Mouse (Mus musculus): ENCODE data around the gene Arhgef7. TPM values are rescaled to one million over a fixed set of nuclear protein-coding genes. Genes with fewer than 3 reads are reported as not detected.

Arhgef7 gene
- polyA plus RNA-seq, 1 experiment from 2014 or later, result 67.2 TPM

- no peak overlapping the region for H3K4me3 ChIP-seq (ENCODE audit: low read depth, low read length)
- no peaks in the 10 kb centered on the region for H3K9me3 ChIP-seq (replicated peaks; ENCODE audit: control insufficient read depth, low read length, poor library complexity, severe bottlenecking)
- no peak overlapping the region for H3K27ac ChIP-seq (ENCODE audit: low read length)
- no peak for ATAC-seq
- H3K36me3 ChIP-seq (ENCODE audit: control insufficient read depth, insufficient read depth, low read length), result no peaks in the 10 kb centered on the region
- no peak overlapping the region for H3K9ac ChIP-seq (ENCODE audit: low read depth, low read length)
- WGBS, result 89% methylated on average over 7 of the region's 7 CpGs
- no peaks in the 10 kb centered on the region for H3K27me3 ChIP-seq (ENCODE audit: control insufficient read depth, insufficient read depth, low read depth, low read length)
- peaks cover 4% of the 10 kb centered on the region; the same call in 1 of the 2 replicates for H3K4me1 ChIP-seq (ENCODE audit: control insufficient read depth, insufficient read depth, low read length)
- H3K4me2 ChIP-seq (ENCODE audit: low read length), result no peak overlapping the region
Observed at GRCm38 (mm10) chr8:11697467-11697866, 30.1 kb upstream of the Arhgef7 start.

DNA sequence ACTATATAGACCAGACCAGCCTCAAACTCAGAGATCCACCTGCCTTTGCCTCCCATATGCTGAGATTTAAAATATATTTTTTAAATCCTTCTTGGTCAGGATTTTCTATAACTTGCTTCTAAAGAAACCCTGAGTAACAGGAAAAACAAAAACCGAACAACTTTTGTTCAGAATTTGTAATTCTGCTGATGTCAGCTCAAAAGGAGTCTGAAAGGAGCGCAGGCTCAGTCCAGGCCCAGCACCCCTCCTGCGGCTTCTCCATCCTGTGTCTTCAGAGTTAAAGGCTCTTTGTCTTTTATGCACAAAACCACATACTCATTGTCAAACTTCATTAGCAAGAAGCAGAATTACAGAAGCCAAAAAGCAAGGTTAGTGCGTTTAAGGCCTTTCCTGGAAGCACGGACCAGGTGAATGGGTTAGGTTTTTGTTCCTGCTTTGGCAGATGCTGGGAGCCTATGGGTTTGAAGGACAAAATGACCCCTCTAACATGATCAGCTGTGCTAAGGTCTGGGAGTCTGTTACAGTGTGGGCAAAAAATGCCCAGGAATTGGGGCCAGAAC, 28.0 kb upstream of the Arhgef7 start:
- 80% methylated on average over 5 of the region's 5 CpGs for WGBS
- ATAC-seq, result no peak
- H3K27me3 ChIP-seq (ENCODE audit: control insufficient read depth, insufficient read depth, low read depth, low read length), result no peaks in the 10 kb centered on the region
- H3K4me1 ChIP-seq (ENCODE audit: control insufficient read depth, insufficient read depth, low read length), result peaks cover 4% of the 10 kb centered on the region; the same call in 1 of the 2 replicates
- no peaks in the 10 kb centered on the region for H3K9me3 ChIP-seq (replicated peaks; ENCODE audit: control insufficient read depth, low read length, poor library complexity, severe bottlenecking)
- H3K9ac ChIP-seq (ENCODE audit: low read depth, low read length), result no peak overlapping the region
- no peak overlapping the region for H3K4me3 ChIP-seq (ENCODE audit: low read depth, low read length)
- no peak overlapping the region for H3K27ac ChIP-seq (ENCODE audit: low read length)
- H3K36me3 ChIP-seq (ENCODE audit: control insufficient read depth, insufficient read depth, low read length), result no peaks in the 10 kb centered on the region
- H3K4me2 ChIP-seq (ENCODE audit: low read length), result no peak overlapping the region

GRCm38 (mm10) chr8:11700060-11701032, 27.2 kb upstream of the Arhgef7 start:
- Histone ChIP-seq H3K9ac (ENCODE audit: low read depth, low read length) (peak overlapping the region; percentile 52; the same call in 1 of the 2 replicates), H3K27ac (ENCODE audit: low read length) (no peak overlapping the region), H3K4me1 (ENCODE audit: control insufficient read depth, insufficient read depth, low read length) (peaks cover 4% of the 10 kb centered on the region; the same call in 1 of the 2 replicates), H3K27me3 (ENCODE audit: control insufficient read depth, insufficient read depth, low read depth, low read length) (no peaks in the 10 kb centered on the region), H3K4me2 (ENCODE audit: low read length) (peak overlapping the region; percentile 54), H3K9me3 (replicated peaks; ENCODE audit: control insufficient read depth, low read length, poor library complexity, severe bottlenecking) (no peaks in the 10 kb centered on the region), H3K36me3 (ENCODE audit: control insufficient read depth, insufficient read depth, low read length) (no peaks in the 10 kb centered on the region), H3K4me3 (ENCODE audit: low read depth, low read length) (peak overlapping the region; percentile 27)
- WGBS, result 35% methylated on average over 26 of the region's 26 CpGs
- ATAC-seq, result peak; percentile 91

GRCm38 (mm10) chr8:11701033-11701362, 26.5 kb upstream of the Arhgef7 start, which contains the start of gene 1700016D06Rik:
Gene 1700016D06Rik, minus strand, starts transcription at chr8:11701063.
- Histone ChIP-seq H3K27me3 (ENCODE audit: control insufficient read depth, insufficient read depth, low read depth, low read length) (no peaks in the 10 kb centered on the region), H3K36me3 (ENCODE audit: control insufficient read depth, insufficient read depth, low read length) (no peaks in the 10 kb centered on the region), H3K27ac (ENCODE audit: low read length) (no peak within 1 kb of the TSS), H3K9me3 (replicated peaks; ENCODE audit: control insufficient read depth, low read length, poor library complexity, severe bottlenecking) (no peaks in the 10 kb centered on the region), H3K4me2 (ENCODE audit: low read length) (peak within 1 kb of the TSS; percentile 54), H3K4me1 (ENCODE audit: control insufficient read depth, insufficient read depth, low read length) (peaks cover 4% of the 10 kb centered on the region; the same call in 1 of the 2 replicates), H3K9ac (ENCODE audit: low read depth, low read length) (peak within 1 kb of the TSS; percentile 52; the same call in 1 of the 2 replicates), H3K4me3 (ENCODE audit: low read depth, low read length) (peak within 1 kb of the TSS; percentile 27)
- WGBS, result 74% methylated on average over 6 of the region's 6 CpGs
- ATAC-seq, result no peak

DNA sequence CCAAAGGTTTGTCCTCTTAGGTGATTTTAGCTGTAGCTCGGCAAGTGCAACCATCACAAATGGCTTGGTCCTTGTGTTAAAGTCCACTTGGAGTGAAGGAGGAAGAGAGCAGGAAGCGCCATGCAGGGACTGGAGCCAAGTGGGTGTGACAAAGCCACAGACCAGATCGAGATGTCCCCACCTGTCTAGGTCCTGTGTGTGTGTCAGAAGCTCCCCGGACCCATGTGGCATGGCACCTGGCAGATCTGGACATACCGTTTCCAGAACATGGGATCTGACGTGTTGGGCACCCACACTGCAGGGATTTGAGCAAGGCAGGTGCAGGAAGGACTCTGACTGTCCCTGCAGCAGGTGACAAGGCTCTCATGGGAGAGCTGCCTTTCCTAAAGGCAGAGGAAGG, 26.1 kb upstream of the Arhgef7 start:
- Histone ChIP-seq H3K9me3 (replicated peaks; ENCODE audit: control insufficient read depth, low read length, poor library complexity, severe bottlenecking) (no peaks in the 10 kb centered on the region), H3K9ac (ENCODE audit: low read depth, low read length) (no peak overlapping the region), H3K36me3 (ENCODE audit: control insufficient read depth, insufficient read depth, low read length) (no peaks in the 10 kb centered on the region), H3K4me1 (ENCODE audit: control insufficient read depth, insufficient read depth, low read length) (peaks cover 4% of the 10 kb centered on the region; the same call in 1 of the 2 replicates), H3K27ac (ENCODE audit: low read length) (no peak overlapping the region), H3K4me2 (ENCODE audit: low read length) (no peak overlapping the region), H3K27me3 (ENCODE audit: control insufficient read depth, insufficient read depth, low read depth, low read length) (no peaks in the 10 kb centered on the region), H3K4me3 (ENCODE audit: low read depth, low read length) (no peak overlapping the region)
- ATAC-seq, result no peak
- 81% methylated on average over 6 of the region's 6 CpGs for WGBS

- Histone ChIP-seq H3K36me3 (ENCODE audit: control insufficient read depth, insufficient read depth, low read length) (no peaks in the 10 kb centered on the region), H3K9ac (ENCODE audit: low read depth, low read length) (no peak overlapping the region), H3K4me2 (ENCODE audit: low read length) (no peak overlapping the region), H3K27me3 (ENCODE audit: control insufficient read depth, insufficient read depth, low read depth, low read length) (no peaks in the 10 kb centered on the region), H3K4me3 (ENCODE audit: low read depth, low read length) (no peak overlapping the region), H3K27ac (ENCODE audit: low read length) (no peak overlapping the region), H3K4me1 (ENCODE audit: control insufficient read depth, insufficient read depth, low read length) (peaks cover 4% of the 10 kb centered on the region; the same call in 1 of the 2 replicates), H3K9me3 (replicated peaks; ENCODE audit: control insufficient read depth, low read length, poor library complexity, severe bottlenecking) (no peaks in the 10 kb centered on the region)
- WGBS, result 85% methylated on average over 5 of the region's 5 CpGs
- no peak for ATAC-seq
Observed at GRCm38 (mm10) chr8:11703789-11704188, 23.7 kb upstream of the Arhgef7 start.

GRCm38 (mm10) chr8:11704716-11705420, 22.7 kb upstream of the Arhgef7 start:
- Histone ChIP-seq H3K27ac (ENCODE audit: low read length) (no peak overlapping the region), H3K4me1 (ENCODE audit: control insufficient read depth, insufficient read depth, low read length) (peaks cover 4% of the 10 kb centered on the region; the same call in 1 of the 2 replicates), H3K36me3 (ENCODE audit: control insufficient read depth, insufficient read depth, low read length) (no peaks in the 10 kb centered on the region), H3K4me3 (ENCODE audit: low read depth, low read length) (no peak overlapping the region), H3K27me3 (ENCODE audit: control insufficient read depth, insufficient read depth, low read depth, low read length) (no peaks in the 10 kb centered on the region), H3K9me3 (replicated peaks; ENCODE audit: control insufficient read depth, low read length, poor library complexity, severe bottlenecking) (no peaks in the 10 kb centered on the region), H3K9ac (ENCODE audit: low read depth, low read length) (no peak overlapping the region), H3K4me2 (ENCODE audit: low read length) (no peak overlapping the region)
- 74% methylated on average over 6 of the region's 6 CpGs for WGBS
- ATAC-seq, result no peak

DNA sequence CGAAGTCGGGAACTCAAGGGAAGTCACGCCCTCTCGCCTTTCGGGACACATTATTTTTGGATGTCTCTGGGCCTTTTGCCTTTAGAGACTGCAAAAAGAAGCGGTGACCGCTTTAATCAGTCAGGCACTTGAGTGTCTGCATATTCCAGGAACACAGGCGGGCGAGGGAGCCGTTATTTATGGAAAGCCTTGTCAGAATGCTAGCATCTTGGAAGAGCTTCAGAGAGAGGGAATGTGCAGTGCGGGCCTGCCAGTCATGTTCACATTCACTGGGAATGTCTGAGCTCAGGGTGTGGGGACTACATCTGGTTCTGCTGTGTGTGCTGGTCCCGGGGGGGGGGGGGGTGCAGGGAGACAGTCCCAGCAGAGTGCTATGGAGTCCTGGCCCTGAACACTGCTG, 21.7 kb upstream of the Arhgef7 start:
- Histone ChIP-seq H3K4me3 (ENCODE audit: low read depth, low read length) (no peak overlapping the region), H3K4me1 (ENCODE audit: control insufficient read depth, insufficient read depth, low read length) (no peaks in the 10 kb centered on the region), H3K9me3 (replicated peaks; ENCODE audit: control insufficient read depth, low read length, poor library complexity, severe bottlenecking) (no peaks in the 10 kb centered on the region), H3K9ac (ENCODE audit: low read depth, low read length) (no peak overlapping the region), H3K36me3 (ENCODE audit: control insufficient read depth, insufficient read depth, low read length) (no peaks in the 10 kb centered on the region), H3K27ac (ENCODE audit: low read length) (no peak overlapping the region), H3K27me3 (ENCODE audit: control insufficient read depth, insufficient read depth, low read depth, low read length) (no peaks in the 10 kb centered on the region), H3K4me2 (ENCODE audit: low read length) (no peak overlapping the region)
- no peak for ATAC-seq
- WGBS, result 90% methylated on average over 12 of the region's 12 CpGs

Measured in midbrain, embryonic 16.5 days (tissue).